Mouse (Mus musculus): ENCODE measurements around the gene Emid1.

DNA sequence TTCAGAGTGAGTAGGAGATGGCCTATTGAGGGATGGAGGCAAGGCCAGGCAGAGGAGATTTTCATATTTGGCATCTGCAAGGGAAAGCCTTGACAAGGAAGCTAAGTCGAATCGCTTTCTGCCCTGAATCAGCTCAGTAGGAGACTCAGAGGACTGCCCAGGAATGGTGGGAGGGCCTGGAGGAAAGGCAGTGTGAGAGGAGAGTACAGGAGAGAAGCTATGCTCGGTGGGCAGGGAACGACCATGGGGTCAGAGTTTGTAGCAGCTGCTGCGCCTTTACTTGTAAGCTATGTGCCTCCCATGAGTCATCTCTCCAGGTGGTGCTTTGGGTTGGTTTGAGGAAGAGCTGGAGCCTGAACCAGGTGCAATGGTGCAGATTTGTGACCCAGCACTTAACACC, 51.3 kb downstream of the Emid1 start:
- TF ChIP-seq CTCF (IDR thresholded peaks at IDR 0.05; ENCODE audit: extremely low read depth, insufficient read length, insufficient replicate concordance, low read depth, low read length) (no peak), POLR2A (IDR thresholded peaks at IDR 0.05; ENCODE audit: low read depth, low read length) (no peak)

Measured in small intestine, adult 2 months (tissue).